Mouse (Mus musculus): ENCODE results near the gene Calcrl.

Calcrl gene

GRCm38 (mm10) chr2:84388023-84388416 is 37.2 kb downstream of the Calcrl start:
- no peak for DNase-seq

- no peak for DNase-seq
Observed at GRCm38 (mm10) chr2:84387394-84388022, 37.7 kb downstream of the Calcrl start.

GRCm38 (mm10) chr2:84386563-84387393 is 38.4 kb downstream of the Calcrl start:
- no peak for DNase-seq

DNA sequence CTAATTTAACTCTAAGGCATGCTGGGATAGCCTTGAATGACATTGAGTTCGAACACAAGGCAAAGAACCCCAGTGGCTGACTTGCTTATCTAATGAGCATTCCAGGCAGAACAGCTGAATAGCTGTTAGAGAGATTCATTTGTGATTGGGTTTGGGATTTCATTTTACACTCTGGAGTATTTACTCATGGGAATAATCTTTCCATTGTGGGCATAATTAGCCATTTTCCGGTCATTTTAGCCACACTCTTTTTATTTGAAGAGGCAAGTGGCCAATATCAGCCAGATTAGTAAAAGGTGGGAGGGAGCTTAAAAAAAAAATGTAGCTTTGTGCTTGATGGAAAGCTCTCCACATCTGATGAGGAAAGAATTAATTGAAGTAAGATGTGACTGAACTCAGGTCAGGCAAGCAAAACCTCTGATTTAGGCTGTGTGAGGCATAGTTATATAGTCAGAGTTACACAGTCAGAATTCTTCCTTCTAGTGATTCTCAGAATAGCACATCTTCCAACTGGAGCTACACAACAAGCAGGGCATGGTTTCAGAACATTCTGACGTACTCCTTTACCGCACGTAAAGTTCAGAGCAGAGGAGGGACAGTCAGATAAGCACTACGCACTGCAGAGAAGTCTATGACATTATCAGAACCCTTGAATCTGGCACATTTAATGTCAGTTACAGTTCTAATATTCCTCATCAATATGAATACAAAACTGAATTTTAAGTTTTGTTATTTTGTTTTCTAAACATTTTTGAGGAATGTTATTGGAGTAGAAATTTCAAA is 40.1 kb downstream of the Calcrl start:
- no peak for DNase-seq

DNA sequence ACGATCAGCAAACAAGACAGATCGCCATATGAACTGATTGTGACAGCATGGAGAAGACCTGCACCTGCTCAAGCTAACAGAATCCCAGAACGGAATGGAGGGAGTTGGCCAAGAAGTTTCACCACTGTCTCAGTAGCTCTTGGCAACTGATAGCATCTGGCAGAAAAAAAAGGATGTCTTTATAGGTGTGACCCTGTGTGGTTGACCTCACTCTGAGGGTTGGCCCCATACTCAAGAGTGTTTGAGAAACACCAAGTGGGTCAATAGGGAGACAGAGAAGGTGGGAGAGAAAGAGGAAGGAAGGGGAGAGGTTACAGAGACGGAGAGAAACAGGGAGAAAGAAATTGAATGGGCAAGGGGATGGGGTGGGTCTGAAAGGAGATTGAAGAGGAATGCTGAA is 41.4 kb downstream of the Calcrl start:
- no peak for DNase-seq

- DNase-seq = no peak
Observed at GRCm38 (mm10) chr2:84382556-84382955, 42.7 kb downstream of the Calcrl start.

DNA sequence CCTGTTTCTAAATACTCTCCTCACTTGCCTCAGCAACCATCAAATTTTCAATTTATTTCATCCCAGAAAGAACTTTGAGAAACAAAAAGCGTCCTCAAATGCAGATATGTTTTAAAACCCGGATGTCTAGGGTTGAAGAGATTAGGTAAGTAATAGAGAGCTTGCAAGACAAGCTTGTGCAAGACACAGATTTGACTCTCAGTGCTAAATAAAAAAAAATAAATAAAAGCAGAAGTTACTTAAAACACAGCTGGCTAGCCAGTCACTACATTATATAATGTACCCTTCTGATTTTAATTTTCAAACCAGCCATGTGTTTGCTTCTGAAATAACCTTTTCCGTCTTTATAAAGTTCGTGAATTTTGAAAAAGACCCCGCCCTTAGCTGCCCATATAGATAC is 43.2 kb downstream of the Calcrl start:
- DNase-seq = no peak

DNA sequence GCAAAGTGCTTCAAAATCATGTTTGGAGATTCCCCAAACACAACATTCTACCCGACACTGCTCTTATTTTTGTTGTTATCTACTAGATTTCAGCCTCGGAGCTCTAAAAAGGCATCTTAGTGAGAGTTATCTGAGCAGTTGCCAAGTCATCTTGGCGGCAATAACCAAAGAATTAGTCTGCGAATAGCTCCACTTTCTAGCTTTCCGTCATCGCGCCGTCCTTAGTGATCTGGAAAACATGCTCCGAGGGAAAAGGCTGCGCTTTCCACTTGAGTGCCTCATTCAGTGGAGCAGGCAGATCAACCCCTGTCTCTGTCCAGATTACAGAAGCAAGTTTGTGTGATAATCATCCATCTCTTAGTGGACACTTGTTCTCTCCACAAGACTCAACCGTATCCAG is 44.4 kb downstream of the Calcrl start:
- no peak for DNase-seq

DNA sequence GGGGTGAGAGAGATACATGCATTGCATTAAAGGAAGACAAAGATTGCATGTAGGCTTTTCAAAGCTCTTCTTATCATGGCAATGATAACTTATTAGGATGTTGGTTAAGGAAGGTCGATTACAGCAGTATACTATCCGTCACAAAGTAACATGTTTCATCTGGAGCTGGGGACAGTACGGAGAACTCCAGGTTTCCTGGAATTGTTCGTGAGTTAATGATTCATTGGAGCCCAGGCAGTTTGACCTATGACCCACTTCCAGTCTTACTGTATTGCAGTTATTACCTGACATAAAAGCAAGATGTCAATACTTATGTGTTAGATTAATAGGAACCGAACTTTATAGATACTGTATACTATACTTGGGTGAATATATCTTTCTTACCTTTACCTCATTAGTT is 46.5 kb downstream of the Calcrl start:
- DNase-seq = no peak

- no peak for DNase-seq
Observed at GRCm38 (mm10) chr2:84369256-84369655, 56.0 kb downstream of the Calcrl start.

GRCm38 (mm10) chr2:84366742-84367141 is 58.5 kb downstream of the Calcrl start:
- no peak for DNase-seq

DNA sequence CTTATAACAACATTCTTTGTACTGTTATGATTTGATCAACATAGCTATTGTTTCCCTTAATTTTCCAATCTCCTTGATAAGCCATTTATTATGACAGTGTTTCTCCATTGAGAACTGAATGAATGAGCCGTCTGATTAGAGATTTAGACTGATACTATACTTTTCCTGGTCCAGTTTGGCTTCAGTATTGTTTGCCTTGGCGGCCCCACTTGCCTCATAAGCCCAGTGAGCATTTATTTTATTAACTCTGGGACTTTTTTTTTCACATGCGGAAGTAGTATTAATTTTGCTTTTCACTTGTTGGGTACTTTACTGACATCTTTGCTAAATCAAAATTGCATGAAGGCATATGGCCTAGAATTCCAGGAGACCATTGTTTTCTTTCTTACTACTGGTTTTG is 59.9 kb downstream of the Calcrl start:
- no peak for DNase-seq

GRCm38 (mm10) chr2:84362779-84363719 is 62.2 kb downstream of the Calcrl start:
- no peak for DNase-seq

DNA sequence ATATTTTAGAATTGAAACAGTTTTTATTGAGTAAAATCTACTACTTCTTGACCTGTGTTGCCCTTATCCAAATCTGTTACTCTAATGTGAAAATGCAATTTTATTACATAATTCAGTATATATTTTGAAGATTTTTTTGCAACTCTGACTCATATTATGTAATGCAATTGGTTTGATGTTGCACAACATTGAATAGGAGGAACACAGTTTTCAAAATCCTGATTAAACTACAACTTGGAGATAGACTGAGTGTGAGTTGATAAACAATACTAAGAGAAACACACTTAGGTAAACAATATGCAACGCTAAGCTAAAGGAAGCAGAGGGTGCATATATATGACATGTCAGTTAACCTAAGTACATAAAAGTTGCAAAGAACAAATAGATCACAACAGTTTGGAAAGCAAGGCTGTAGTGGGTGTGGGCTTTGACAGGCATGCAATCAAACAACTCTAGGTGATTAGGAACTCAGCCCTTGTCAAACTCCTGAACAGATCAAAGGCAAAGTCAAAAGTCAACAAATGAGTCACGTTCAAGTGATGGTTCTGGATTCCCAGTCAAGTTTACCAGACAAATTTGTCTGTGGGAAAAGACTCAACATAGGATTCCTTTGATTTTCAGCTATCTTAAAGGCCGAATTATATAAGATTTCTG is 66.4 kb downstream of the Calcrl start:
- DNase-seq = no peak

DNA sequence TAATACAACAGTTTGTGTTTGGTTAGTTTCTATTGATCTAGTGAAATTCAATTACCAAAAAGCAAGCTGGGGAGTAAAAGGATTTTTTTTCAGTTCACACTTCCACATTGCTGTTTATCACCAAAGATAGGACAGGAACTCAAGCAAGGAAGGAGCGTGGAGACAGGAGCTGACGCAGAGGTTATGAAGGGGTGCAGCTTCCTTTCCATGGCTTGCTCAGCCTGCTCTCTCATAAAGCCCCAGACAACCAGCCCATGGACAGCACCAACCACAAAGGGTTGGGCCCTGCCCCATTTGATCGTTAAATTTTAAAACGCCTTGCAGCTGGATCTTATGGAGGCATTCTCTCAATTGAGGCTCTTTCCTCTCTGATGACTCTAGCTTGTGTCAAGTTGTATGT is 69.9 kb downstream of the Calcrl start:
- DNase-seq = no peak

- DNase-seq = no peak
Observed at GRCm38 (mm10) chr2:84347376-84347775, 77.8 kb downstream of the Calcrl start.

DNA sequence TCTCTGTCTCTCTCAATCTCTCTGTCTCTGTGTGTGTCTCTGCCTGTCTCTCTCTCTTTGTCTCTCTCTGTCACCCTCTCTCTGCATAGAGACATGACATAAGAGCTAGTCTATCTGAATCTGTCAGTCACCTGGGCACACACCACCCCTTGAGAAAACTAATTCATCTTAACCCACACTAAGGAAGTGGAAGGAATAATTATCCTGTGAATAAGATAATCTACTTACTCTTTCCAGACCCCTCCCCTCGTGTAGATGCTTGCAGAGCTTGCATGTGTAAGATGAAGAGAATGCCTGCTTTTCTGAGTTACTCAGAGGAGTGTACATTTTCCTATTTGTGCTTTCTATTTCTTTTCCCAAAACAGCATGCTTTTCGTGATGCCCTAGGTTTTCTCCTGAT is 81.5 kb downstream of the Calcrl start:
- DNase-seq = no peak

- no peak for DNase-seq
Observed at GRCm38 (mm10) chr2:84337774-84338450, 87.3 kb downstream of the Calcrl start.

GRCm38 (mm10) chr2:84336331-84336730 is 88.9 kb downstream of the Calcrl start:
- no peak for DNase-seq

DNA sequence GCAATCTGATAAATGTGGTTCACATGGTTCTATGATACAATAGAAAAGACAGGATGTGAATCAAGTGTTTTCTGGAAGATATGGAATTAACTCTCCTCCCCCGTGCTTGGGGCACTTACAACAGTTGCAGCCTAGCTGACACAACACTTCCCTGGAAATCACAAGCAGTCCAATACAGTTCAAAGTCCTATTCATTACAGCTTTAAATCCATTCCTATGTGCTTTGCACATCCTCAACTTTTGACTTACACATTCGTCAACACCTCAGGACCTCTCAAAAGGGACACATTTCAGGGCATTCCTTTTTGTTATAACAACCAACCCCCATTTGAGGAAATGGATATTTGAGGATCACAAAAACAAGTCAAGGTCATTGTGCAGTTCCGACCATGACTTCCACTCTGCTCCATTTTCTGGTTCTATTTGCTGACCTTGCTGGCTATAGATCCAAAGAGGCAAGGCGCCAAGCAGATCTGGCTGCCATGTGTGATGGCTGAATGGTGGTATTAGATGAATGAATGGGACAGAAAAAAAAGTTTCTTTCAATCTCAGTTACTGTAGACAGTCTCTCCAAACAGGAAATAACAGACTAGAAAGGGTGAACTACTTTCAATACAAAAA is 108.9 kb downstream of the Calcrl start:
- no peak for DNase-seq

- no peak for DNase-seq
Observed at GRCm38 (mm10) chr2:84296517-84296916, 128.7 kb downstream of the Calcrl start.

All from thymus, postnatal 4 days (tissue).